Mouse (Mus musculus) embryonic facial prominence, embryonic 13.5 days (tissue): ENCODE data around the gene Paqr7. TPM values are rescaled to one million over a fixed set of nuclear protein-coding genes. Genes with fewer than 3 reads are reported as not detected.

Source experiments
- ATAC-seq: fragments of 200-750 bp; cut with Nextera tagmentation; 2 replicates; pipeline ENCODE4 v1.8.0; 2017; ENCODE audit warnings: low read depth; ENCODE audit not compliant: insufficient number of reproducible peaks, insufficient read depth, low FRiP score, low TSS enrichment
- H3K27ac ChIP-seq: fragments of 300-500 bp; sonication (generic); 2 replicates; pipeline ENCODE4 v1.5.1; 2015; ENCODE audit warnings: moderate library complexity, mild to moderate bottlenecking, inconsistent platforms
- H3K27me3 ChIP-seq: fragments of 300-500 bp; sonication (generic); 2 replicates; pipeline ENCODE4 v1.6.1; 2015; ENCODE audit warnings: mild to moderate bottlenecking, inconsistent platforms
- H3K36me3 ChIP-seq: fragments of 300-500 bp; sonication (generic); 2 replicates; pipeline ENCODE4 v1.6.1; 2015; ENCODE audit warnings: mild to moderate bottlenecking, inconsistent platforms
- H3K4me1 ChIP-seq: fragments of 300-500 bp; sonication (generic); 2 replicates; pipeline ENCODE4 v1.6.1; 2015; ENCODE audit warnings: inconsistent platforms
- H3K4me2 ChIP-seq: fragments of 300-500 bp; sonication (generic); 2 replicates; pipeline ENCODE4 v1.6.1; 2015; ENCODE audit warnings: moderate library complexity, mild to moderate bottlenecking, inconsistent platforms
- H3K4me3 ChIP-seq: fragments of 300-500 bp; sonication (generic); 2 replicates; pipeline ENCODE4 v1.5.1; 2015; ENCODE audit warnings: mild to moderate bottlenecking, inconsistent platforms
- H3K9ac ChIP-seq: fragments of 300-500 bp; sonication (generic); 2 replicates; pipeline ENCODE4 v1.6.1; 2015; ENCODE audit warnings: mild to moderate bottlenecking, inconsistent platforms
- H3K9me3 ChIP-seq: fragments of 300-500 bp; sonication (generic); 2 replicates; pipeline ENCODE4 v1.6.1; 2016; ENCODE audit warnings: inconsistent platforms
- WGBS: fragments of 180-500 bp; shearing (Covaris S2); methylation state at CpG from one replicate; pipeline ENCODE4 v1.1.7; 2015; ENCODE audit warnings: mixed read lengths; 5-methylcytosine and 5-hydroxymethylcytosine counted together
- polyA plus RNA-seq: library from polyadenylated mRNA; unstranded; fragments of >200 nt; fragmentation: Nextera tagmentation; extraction: Ambion mirVana; gene quantifications from 2 replicates; pipeline ENCODE4 v1.2.1, GENCODE M21; 2015

The Paqr7 gene
- polyA plus RNA-seq, 1 experiment from 2014 or later, result 3.8 TPM

GRCm38 (mm10) chr4:134505966-134506594 is 9.6 kb downstream of the Paqr7 start:
- Histone ChIP-seq H3K9ac (no peak overlapping the region), H3K27ac (no peak overlapping the region), H3K36me3 (peaks cover 6% of the 10 kb centered on the region; the same call in 1 of the 2 replicates), H3K4me2 (no peak overlapping the region), H3K4me1 (peaks cover under 1% of the 10 kb centered on the region), H3K9me3 (no peaks in the 10 kb centered on the region), H3K27me3 (no peaks in the 10 kb centered on the region), H3K4me3 (no peak overlapping the region)
- no peak for ATAC-seq
- 76% methylated on average over 3 of the region's 4 CpGs for WGBS

- H3K9ac ChIP-seq, result no peak overlapping the region
Measured at GRCm38 (mm10) chr4:134506713-134507112, 10.2 kb downstream of the Paqr7 start.

GRCm38 (mm10) chr4:134510396-134510795 is 13.9 kb downstream of the Paqr7 start:
- Histone ChIP-seq H3K4me2 (peak overlapping the region; percentile 94), H3K9ac (no peak overlapping the region), H3K4me1 (peaks cover 17% of the 10 kb centered on the region), H3K36me3 (peaks cover 6% of the 10 kb centered on the region; the same call in 1 of the 2 replicates), H3K4me3 (peak overlapping the region; percentile 65; the same call in 1 of the 2 replicates), H3K9me3 (no peaks in the 10 kb centered on the region), H3K27ac (no peak overlapping the region), H3K27me3 (no peaks in the 10 kb centered on the region)
- 69% methylated on average over 4 of the region's 4 CpGs for WGBS
- ATAC-seq, result no peak

More at GRCm38 (mm10) chr4:134506713-134507112, 10.2 kb downstream of the Paqr7 start:
- 88% methylated on average over 19 of the region's 19 CpGs for WGBS
- H3K27me3 ChIP-seq, result no peaks in the 10 kb centered on the region
- no peak for ATAC-seq
- no peaks in the 10 kb centered on the region for H3K9me3 ChIP-seq
- no peak overlapping the region for H3K4me2 ChIP-seq
- H3K4me1 ChIP-seq, result peaks cover 6% of the 10 kb centered on the region
- no peak overlapping the region for H3K27ac ChIP-seq
- H3K4me3 ChIP-seq, result no peak overlapping the region
- peaks cover 6% of the 10 kb centered on the region; the same call in 1 of the 2 replicates for H3K36me3 ChIP-seq

- H3K9ac ChIP-seq, result peak within 1 kb of the TSS; percentile 72
- peaks cover 6% of the 10 kb centered on the region; the same call in 1 of the 2 replicates for H3K36me3 ChIP-seq
- peak; percentile 89 for ATAC-seq
- H3K27me3 ChIP-seq, result no peaks in the 10 kb centered on the region
- H3K4me3 ChIP-seq, result peak within 1 kb of the TSS; percentile 65
- peak within 1 kb of the TSS; percentile 94 for H3K4me2 ChIP-seq
- H3K4me1 ChIP-seq, result peaks cover 17% of the 10 kb centered on the region
- H3K27ac ChIP-seq, result no peak within 1 kb of the TSS
- no peaks in the 10 kb centered on the region for H3K9me3 ChIP-seq
- under 1% methylated on average over 42 of the region's 42 CpGs for WGBS
Measured at GRCm38 (mm10) chr4:134510845-134511411, 14.4 kb downstream of the Paqr7 start, which contains the start of gene Aunip. Gene Aunip, plus strand, starts transcription at chr4:134510999.

GRCm38 (mm10) chr4:134511730-134512129 is 15.2 kb downstream of the Paqr7 start:
- Histone ChIP-seq H3K9me3 (no peaks in the 10 kb centered on the region), H3K27ac (no peak overlapping the region), H3K36me3 (peaks cover 6% of the 10 kb centered on the region; the same call in 1 of the 2 replicates), H3K4me3 (peak overlapping the region; percentile 65), H3K4me1 (peaks cover 17% of the 10 kb centered on the region), H3K27me3 (no peaks in the 10 kb centered on the region), H3K4me2 (peak overlapping the region; percentile 94), H3K9ac (peak overlapping the region; percentile 72; the same call in 1 of the 2 replicates)
- no peak for ATAC-seq
- WGBS, result 70% methylated on average over 6 of the region's 6 CpGs

GRCm38 (mm10) chr4:134512798-134513197 is 16.3 kb downstream of the Paqr7 start:
- H3K9me3 ChIP-seq, result no peaks in the 10 kb centered on the region
- no peak overlapping the region for H3K27ac ChIP-seq
- no peak for ATAC-seq
- peak overlapping the region; percentile 23 for H3K4me3 ChIP-seq
- H3K9ac ChIP-seq, result peak overlapping the region; percentile 37; the same call in 1 of the 2 replicates
- H3K4me1 ChIP-seq, result peaks cover 17% of the 10 kb centered on the region
- no peaks in the 10 kb centered on the region for H3K27me3 ChIP-seq
- peak overlapping the region; percentile 54 for H3K4me2 ChIP-seq
- H3K36me3 ChIP-seq, result no peaks in the 10 kb centered on the region
- 31% methylated on average over 15 of the region's 15 CpGs for WGBS

GRCm38 (mm10) chr4:134514309-134514930 is 17.9 kb downstream of the Paqr7 start:
- Histone ChIP-seq H3K4me2 (no peak overlapping the region), H3K4me3 (no peak overlapping the region), H3K9me3 (no peaks in the 10 kb centered on the region), H3K4me1 (peaks cover 17% of the 10 kb centered on the region), H3K36me3 (no peaks in the 10 kb centered on the region), H3K9ac (0 out of 2 replicates have a peak overlapping the region, but pooled peaks have one; percentile 11), H3K27ac (no peak overlapping the region), H3K27me3 (no peaks in the 10 kb centered on the region)
- WGBS, result 89% methylated on average over 11 of the region's 11 CpGs
- no peak for ATAC-seq

GRCm38 (mm10) chr4:134515614-134516013 is 19.1 kb downstream of the Paqr7 start:
- no peak overlapping the region for H3K27ac ChIP-seq
- no peaks in the 10 kb centered on the region for H3K9me3 ChIP-seq
- H3K9ac ChIP-seq, result no peak overlapping the region
- no peaks in the 10 kb centered on the region for H3K36me3 ChIP-seq
- H3K4me3 ChIP-seq, result no peak overlapping the region
- no peak overlapping the region for H3K4me2 ChIP-seq
- H3K27me3 ChIP-seq, result no peaks in the 10 kb centered on the region
- WGBS, result 67% methylated on average over 7 of the region's 7 CpGs
- peaks cover 17% of the 10 kb centered on the region for H3K4me1 ChIP-seq
- ATAC-seq, result no peak

GRCm38 (mm10) chr4:134516981-134517380 is 20.5 kb downstream of the Paqr7 start:
- Histone ChIP-seq H3K27ac (no peak overlapping the region), H3K4me2 (no peak overlapping the region), H3K36me3 (peaks cover 6% of the 10 kb centered on the region; the same call in 1 of the 2 replicates), H3K9ac (0 out of 2 replicates have a peak overlapping the region, but pooled peaks have one; percentile 8), H3K4me3 (no peak overlapping the region), H3K4me1 (peaks cover 8% of the 10 kb centered on the region), H3K27me3 (no peaks in the 10 kb centered on the region), H3K9me3 (no peaks in the 10 kb centered on the region)
- 79% methylated on average over 8 of the region's 8 CpGs for WGBS
- no peak for ATAC-seq

GRCm38 (mm10) chr4:134517719-134518118 is 21.2 kb downstream of the Paqr7 start:
- peaks cover 5% of the 10 kb centered on the region for H3K4me1 ChIP-seq
- H3K4me3 ChIP-seq, result no peak overlapping the region
- H3K27ac ChIP-seq, result no peak overlapping the region
- WGBS, result 86% methylated on average over 10 of the region's 10 CpGs
- no peaks in the 10 kb centered on the region for H3K27me3 ChIP-seq
- H3K9ac ChIP-seq, result no peak overlapping the region
- H3K4me2 ChIP-seq, result no peak overlapping the region
- no peak for ATAC-seq
- H3K36me3 ChIP-seq, result peaks cover 8% of the 10 kb centered on the region
- no peaks in the 10 kb centered on the region for H3K9me3 ChIP-seq

GRCm38 (mm10) chr4:134518541-134518940 is 22.0 kb downstream of the Paqr7 start:
- no peak for ATAC-seq
- H3K4me2 ChIP-seq, result no peak overlapping the region
- H3K27ac ChIP-seq, result no peak overlapping the region
- no peak overlapping the region for H3K4me3 ChIP-seq
- no peak overlapping the region for H3K9ac ChIP-seq
- WGBS, result 91% methylated on average over 4 of the region's 4 CpGs
- no peaks in the 10 kb centered on the region for H3K27me3 ChIP-seq
- no peaks in the 10 kb centered on the region for H3K9me3 ChIP-seq
- no peaks in the 10 kb centered on the region; the same call in 1 of the 2 replicates for H3K4me1 ChIP-seq
- peaks cover 16% of the 10 kb centered on the region for H3K36me3 ChIP-seq
